Mouse (Mus musculus): ENCODE measurements around the gene Hamp2.

DNA sequence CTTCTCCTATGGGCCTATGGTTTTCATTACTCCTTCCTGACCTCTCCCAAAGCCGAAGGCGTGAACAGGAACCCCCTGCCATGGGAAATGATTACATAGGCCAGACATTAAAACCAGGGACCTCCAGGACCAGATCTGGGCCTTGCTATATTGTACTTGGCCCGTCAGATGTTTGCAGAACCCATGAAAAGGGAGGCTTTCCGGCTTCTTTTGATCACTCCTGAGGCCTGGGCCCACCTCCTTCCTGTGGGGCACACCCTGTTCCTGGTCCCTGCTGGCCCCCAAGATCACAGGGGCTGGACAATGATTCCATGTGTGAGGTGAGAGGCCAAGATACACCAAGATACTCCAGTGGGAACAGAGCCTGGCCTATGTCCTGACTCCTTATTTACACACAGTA is 44.7 kb upstream of the Hamp2 start:
- no peak for TF ChIP-seq CTCF (IDR thresholded peaks at IDR 0.05; ENCODE audit: borderline replicate concordance, extremely low read depth, insufficient read depth, insufficient read length)
- no peak for TF ChIP-seq POLR2A (IDR thresholded peaks at IDR 0.05; ENCODE audit: borderline replicate concordance, extremely low read depth, insufficient read depth, insufficient read length, poor library complexity, severe bottlenecking)
